Mouse (Mus musculus) ovary, postnatal 10 days (tissue): ENCODE results near the gene Lclat1.
A peak's percentile ranks its signal among the peaks of the same experiment; 100 is the strongest.

Experiments used
- DNase-seq: peaks from one replicate; pipeline ENCODE4 v3.0.0; 2022; ENCODE audit warnings: low spot score

Gene Lclat1

GRCm38 (mm10) chr17:73107158-73108157 is at the start of gene Lclat1:
TSS of gene Lclat1 (plus strand) at chr17:73107985.
- peak; percentile 93 for DNase-seq

GRCm38 (mm10) chr17:73058319-73058718 is 49.5 kb upstream of the Lclat1 start:
- no peak for DNase-seq

DNA sequence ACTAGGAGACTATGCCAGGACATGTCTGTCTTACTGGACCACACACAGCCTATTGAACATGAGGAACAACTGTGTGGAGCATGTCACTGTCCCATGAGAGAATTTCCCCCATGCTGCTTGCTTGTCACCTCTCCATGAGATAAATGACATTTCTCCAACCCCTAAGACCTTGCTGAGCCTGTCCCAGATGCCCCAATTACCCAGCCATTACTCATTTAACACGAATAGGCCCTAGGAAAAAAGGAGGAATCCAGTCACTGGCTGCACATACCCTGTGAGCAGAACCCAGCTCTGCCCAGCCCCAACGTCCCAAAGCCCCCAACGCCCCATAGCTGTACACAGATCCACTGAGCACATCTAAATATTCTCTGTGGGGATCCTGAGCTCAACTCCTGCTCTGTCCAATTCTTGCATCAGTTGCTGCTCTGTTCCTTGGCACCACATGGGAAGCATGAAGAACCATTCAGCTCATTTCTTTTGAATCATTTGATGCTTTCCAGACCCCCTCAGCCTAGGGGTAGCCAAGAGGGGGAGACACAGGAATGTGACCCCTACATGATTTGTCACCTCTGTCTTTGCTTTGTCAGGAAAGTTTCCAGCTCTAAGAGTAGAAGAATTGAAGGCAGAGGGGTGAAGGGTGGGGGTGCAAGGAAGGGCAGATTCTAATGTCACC is 47.4 kb upstream of the Lclat1 start:
- DNase-seq, result no peak

GRCm38 (mm10) chr17:73060897-73061252 is 46.9 kb upstream of the Lclat1 start:
- DNase-seq, result no peak

DNA sequence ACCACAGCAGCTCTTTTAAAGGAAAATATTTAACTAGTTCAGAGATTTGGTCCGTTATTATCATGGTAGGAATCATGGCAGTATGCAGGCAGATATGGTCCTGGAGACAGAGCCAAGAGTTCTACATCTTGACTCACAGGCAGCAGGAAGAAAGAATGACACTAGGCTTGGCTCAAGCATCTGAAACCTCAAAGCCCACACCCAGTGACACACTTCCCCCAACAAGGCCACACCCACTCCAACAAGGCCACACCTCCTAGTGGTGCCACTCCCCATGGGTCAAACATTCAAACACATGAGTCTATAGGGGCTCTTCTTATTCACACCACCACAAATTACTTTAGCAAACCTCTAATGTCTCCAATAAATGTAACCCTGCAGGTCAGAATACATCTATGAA is 45.1 kb upstream of the Lclat1 start:
- no peak for DNase-seq

- no peak for DNase-seq
Measured at GRCm38 (mm10) chr17:73063299-73063698, 44.5 kb upstream of the Lclat1 start.

DNA sequence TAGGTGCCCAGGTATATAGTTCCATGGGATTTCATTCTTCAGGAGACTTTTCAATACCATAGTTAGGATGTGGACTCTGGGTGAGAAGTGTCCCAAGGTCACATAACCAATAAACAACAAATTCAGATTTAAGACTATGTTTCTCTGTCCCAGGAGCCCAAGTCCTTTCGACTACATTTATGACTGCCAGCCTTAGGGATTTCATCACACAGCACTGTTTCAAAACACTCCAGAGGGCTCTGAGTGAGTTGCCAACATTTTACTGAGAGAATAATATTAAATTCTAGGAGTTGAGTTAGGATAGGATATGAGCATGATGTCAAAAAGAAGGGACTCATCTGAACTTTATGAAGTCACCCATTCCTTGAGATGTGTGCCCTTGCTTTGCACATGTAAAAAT is 44.0 kb upstream of the Lclat1 start:
- DNase-seq, result no peak

- no peak for DNase-seq
Measured at GRCm38 (mm10) chr17:73066387-73067169, 41.2 kb upstream of the Lclat1 start.

DNA sequence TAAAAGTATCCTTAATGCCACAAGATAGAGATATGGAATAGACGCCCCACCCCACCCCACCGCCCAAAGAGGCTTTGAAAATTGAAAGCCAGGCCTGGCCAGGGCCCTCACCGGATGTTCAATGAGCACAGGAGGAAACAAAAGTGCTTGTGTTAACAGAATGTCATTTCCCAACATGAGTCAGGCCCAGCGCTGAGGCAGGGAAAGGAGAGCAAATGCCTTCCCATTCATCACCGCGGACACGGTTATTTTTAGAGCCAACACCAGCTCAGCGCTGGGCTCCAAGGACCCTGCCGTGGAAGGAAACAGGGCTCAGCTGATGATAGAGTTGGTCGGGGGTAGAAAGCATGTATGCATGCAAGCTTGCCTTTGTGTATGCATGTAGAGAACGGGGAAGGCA is 40.4 kb upstream of the Lclat1 start:
- no peak for DNase-seq

DNA sequence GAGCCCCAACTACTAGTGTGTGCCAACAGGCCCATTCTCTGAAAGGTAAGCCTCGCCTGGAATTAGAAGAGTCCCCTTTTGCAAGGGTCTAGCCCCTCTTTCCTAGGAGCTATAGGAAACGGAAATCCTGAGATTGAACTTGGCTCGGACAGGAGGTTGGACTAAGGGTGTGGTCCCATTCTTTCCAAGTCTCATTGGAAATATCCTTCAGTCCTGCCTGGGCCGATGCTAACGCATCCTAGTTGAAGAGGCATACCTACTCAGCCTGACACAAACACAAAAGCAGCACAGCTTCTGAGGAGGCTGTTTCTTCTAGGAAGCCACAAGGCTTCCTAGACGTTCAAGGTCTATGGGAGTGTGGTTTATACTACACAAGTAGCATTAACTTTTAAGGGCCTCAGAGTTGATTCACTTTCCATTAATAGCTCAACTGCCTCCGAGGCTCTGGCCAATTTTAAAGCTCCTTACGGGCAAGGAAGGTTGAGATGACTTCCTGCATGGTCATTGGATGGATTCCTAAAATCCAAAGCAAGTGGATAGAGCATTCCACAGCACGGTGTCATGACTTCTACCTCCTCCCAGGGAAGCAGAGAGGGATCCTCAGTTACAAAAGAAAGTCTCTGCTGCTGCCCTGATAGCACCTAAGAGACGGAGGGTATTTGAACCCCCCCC is 39.3 kb upstream of the Lclat1 start:
- DNase-seq, result no peak

GRCm38 (mm10) chr17:73070466-73070865 is 37.3 kb upstream of the Lclat1 start:
- DNase-seq, result no peak

DNA sequence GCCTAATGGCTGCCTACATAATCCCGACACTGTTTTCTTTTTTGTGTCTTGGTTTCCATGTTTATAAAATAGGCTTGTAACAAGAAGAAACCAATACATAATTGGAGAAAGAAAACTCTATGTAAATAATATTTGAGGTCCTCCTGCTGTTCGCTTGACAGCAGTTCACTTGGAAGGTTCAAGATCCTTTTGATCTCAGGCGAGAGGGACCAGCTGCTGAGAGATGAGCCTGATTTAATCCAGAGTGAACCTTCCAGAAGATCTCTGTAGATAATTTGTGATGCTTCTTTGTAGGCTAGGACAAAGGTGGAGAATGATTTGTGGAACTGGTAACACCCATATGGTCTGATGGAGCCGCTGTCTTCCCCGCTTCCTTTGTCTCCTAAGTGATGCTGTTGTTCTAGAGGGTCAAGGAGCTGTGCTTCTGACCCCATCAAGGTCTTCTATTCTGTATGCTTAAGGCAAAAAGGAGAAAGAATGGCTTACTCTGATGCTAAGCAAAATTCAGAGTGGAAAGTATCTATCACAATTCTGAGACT is 36.0 kb upstream of the Lclat1 start:
- no peak for DNase-seq

GRCm38 (mm10) chr17:73072286-73072685 is 35.5 kb upstream of the Lclat1 start:
- DNase-seq, result no peak

GRCm38 (mm10) chr17:73074631-73075030 is 33.2 kb upstream of the Lclat1 start:
- DNase-seq, result no peak

GRCm38 (mm10) chr17:73075238-73075890 is 32.4 kb upstream of the Lclat1 start:
- no peak for DNase-seq

DNA sequence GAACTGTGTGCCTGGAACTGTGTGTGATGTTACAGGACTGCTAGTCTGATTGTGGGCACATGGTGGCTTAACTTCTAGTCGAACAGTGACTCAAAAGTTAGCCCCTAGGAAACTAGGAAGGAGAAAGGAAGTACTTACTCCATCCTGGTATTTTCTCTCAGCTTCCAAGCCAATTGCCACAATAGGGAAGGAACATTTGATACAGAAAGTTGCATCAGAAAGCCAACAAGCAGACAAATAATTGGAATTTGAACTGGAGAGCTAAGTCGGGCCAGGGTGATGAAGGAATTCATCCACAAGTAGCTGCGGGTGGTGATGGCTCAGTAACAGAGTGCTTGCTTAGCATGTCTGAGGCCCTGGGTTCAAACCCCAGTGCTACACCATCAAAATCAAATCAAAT is 30.1 kb upstream of the Lclat1 start:
- no peak for DNase-seq

DNA sequence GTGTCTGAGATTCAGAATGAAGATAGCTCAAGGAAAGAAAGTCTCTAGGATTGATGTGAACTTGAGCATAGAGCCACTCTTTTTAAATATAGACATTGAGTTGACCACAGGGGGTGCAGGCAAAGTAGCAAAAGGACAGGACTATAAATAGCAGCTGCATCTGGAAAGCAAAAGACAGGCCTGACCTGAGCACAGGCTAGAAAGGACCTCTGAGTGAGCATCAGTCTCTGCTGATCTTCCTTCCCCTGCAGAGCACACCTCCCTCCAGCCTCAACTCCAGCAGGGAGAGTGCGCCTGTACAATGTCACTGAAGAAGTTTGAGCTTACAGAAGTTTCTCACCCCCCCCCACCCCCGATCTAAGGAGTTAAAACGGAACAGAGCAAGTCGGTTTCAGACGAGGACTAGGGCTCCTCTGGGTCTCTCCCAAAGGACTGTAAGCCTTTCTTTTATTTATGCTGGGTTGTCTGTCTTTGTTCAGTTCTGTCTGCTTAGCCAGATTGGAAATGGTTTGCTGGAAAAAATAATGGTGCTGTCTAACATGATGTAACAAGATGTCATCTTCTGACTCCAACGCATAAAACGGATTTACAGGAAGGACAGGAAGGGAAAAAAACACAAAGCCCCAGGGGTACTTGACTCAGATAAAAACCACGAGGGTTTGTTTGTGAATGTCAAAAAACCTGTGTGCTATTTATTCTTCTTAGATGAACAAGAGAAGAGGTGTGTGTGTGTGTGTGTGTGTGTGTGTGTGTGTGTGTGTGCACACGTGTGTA is 26.2 kb upstream of the Lclat1 start:
- DNase-seq, result no peak

DNA sequence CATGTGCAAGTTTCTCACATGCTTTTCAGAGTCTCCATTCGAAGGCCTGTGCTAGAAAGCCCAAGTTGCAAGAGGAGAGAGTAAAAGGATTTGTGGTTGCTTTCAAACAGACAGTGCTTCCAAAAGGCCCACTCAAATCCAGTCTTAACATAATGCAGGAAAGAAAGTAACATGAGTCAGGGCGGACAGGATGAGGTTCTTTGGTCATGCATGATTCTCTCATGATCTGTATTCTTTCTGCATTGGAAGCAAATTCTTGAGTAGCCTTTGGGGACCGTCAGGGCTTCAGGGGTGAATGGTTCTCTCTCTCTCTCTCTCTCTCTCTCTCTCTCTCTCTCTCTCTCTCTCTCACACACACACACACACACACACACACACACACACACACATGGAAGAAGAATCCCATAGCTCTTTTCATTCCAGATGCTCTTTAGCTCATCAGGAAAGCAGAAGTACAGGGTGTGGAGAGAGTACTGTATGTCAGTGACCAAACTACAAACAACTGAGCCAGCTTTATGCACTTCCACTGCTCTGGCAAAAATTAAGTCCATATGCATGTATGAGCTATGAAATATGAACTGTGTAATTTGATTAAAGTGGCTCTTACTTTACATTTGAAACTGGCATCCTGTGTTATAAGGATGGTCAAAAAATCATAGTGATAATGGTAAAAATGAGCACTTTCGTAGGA is 25.1 kb upstream of the Lclat1 start:
- DNase-seq, result no peak

DNA sequence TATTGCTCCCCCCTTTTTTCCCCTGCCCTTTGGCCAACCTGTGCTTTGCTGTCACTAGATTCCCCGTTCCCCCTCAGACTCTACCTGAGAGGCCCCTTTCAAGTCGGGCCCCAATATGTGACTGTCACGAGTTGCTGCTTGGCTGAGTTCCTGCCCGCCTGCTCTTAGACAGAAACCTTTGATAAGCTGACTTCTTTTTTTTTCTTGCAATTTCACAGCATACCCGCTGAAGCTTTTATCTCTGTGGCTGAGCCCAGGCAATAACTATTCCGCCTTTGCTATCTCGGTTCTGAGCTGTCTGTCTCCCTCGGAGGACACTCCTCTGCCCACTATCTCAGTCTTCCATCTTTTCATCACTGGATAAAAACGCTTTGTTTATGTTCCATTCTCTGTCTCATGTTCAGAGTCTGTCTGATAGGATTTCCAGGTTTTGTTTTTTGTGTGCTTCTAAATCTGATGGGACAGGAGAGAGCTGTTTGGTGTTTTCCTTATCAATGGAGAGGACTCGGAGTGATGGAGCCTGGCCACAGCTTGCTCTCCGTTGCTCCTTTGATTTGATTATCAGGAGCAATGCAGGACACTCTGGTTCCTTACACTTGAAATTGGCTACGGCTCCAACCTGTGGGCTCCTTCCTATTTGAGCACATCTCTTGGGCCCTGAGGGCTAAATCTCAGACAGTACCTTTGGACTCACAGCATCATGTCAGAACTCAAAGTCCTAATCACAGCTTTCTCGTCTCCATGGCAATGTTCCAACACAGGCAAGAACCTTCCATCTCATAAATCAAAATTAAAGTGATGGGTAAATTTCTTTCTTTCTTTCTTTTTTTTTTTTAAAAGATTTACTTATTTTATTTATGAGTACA is 20.5 kb upstream of the Lclat1 start:
- no peak for DNase-seq
